Mouse (Mus musculus) kidney, embryonic 15.5 days (tissue): ENCODE measurements around the gene Fanca. TPM values are rescaled to one million over a fixed set of nuclear protein-coding genes. Genes with fewer than 3 reads are reported as not detected.
"Not testable (repeated sequence)": the region's sequence is repeated elsewhere in the genome, so short reads cannot be mapped to it uniquely, and the experiment has no call there.

Experiments
- ATAC-seq: fragments of 200-750 bp; cut with Nextera tagmentation; replicated peaks from 2 replicates; pipeline ENCODE4 v1.8.0; 2017; ENCODE audit warnings: moderate TSS enrichment; ENCODE audit not compliant: low FRiP score
- H3K27ac ChIP-seq: fragments of 300-500 bp; sonication (generic); 2 replicates; pipeline ENCODE4 v1.5.1; 2015; ENCODE audit warnings: mild to moderate bottlenecking, inconsistent platforms
- H3K27me3 ChIP-seq: fragments of 300-500 bp; sonication (generic); 2 replicates; pipeline ENCODE4 v1.6.1; 2015; ENCODE audit warnings: inconsistent platforms
- H3K36me3 ChIP-seq: fragments of 300-500 bp; sonication (generic); 2 replicates; pipeline ENCODE4 v1.6.1; 2015; ENCODE audit warnings: inconsistent platforms
- H3K4me1 ChIP-seq: fragments of 300-500 bp; sonication (generic); 2 replicates; pipeline ENCODE4 v1.6.1; 2015; ENCODE audit warnings: inconsistent platforms
- H3K4me2 ChIP-seq: fragments of 300-500 bp; sonication (generic); 2 replicates; pipeline ENCODE4 v1.6.1; 2015; ENCODE audit warnings: moderate library complexity, mild to moderate bottlenecking, inconsistent platforms
- H3K4me3 ChIP-seq: fragments of 300-500 bp; sonication (generic); replicated peaks from 2 replicates; pipeline ENCODE4 v1.5.1; 2015; ENCODE audit warnings: mild to moderate bottlenecking, inconsistent platforms
- H3K9ac ChIP-seq: fragments of 300-500 bp; sonication (generic); 2 replicates; pipeline ENCODE4 v1.6.1; 2015; ENCODE audit warnings: mild to moderate bottlenecking, inconsistent platforms
- H3K9me3 ChIP-seq: fragments of 300-500 bp; sonication (generic); replicated peaks from 2 replicates; pipeline ENCODE4 v1.6.1; 2016; ENCODE audit warnings: inconsistent platforms
- WGBS: fragments of 180-500 bp; shearing (Covaris S2); methylation state at CpG from one replicate; pipeline ENCODE4 v1.1.7; 2015; ENCODE audit warnings: mixed read lengths; 5-methylcytosine and 5-hydroxymethylcytosine counted together
- polyA plus RNA-seq: library from polyadenylated mRNA; unstranded; fragments of >200 nt; fragmentation: Nextera tagmentation; extraction: Ambion mirVana; gene quantifications from 2 replicates; pipeline ENCODE4 v1.2.1, GENCODE M21; 2015

The Fanca gene
- polyA plus RNA-seq, 1 experiment from 2014 or later: 45.2 TPM

DNA sequence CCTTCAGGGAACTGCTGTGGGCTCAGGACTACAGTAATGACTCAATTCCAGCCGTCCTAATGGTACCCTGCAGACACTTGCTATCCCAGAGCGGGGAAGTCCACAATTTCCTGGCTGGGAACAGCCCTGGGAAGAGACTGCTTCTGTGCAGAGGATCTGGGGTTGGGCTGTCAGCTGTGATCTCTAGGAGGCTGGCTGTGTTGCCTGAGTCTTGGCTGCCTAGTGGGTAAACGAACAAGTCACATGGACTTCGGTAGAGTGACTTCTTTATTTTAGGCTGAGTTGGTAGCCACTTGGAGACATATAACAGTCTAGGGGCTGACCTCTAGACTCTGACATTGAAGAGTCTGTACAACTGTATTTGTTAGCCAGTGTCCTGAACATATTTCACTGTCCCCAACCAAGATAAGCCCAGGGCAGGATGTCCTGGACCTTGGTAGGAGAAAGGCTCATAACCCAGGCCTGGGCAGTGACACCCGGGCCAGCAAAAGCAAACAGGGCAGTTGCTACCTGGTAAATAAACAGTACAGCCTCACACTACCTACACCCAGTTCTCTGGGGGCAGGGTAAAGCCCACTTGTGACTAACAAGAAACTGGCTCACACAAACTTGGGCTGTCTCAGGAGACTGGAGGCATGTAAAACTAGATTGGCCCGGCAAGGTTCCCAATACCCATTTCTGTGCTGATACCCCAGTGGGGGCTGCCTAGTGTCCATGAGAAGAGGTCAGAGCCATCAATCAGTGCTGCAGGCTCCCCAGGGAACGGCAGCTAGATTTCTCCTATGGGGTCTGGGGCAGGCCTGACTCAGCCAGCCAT, 76.1 kb downstream of the Fanca start:
- H3K9me3 ChIP-seq: no peaks in the 10 kb centered on the region
- H3K4me2 ChIP-seq: no peak overlapping the region
- no peak overlapping the region for H3K27ac ChIP-seq
- H3K27me3 ChIP-seq: no peaks in the 10 kb centered on the region
- WGBS: 76% methylated on average over 7 of the region's 7 CpGs
- no peak overlapping the region for H3K4me3 ChIP-seq
- peaks cover 54% of the 10 kb centered on the region for H3K36me3 ChIP-seq
- ATAC-seq: no peak
- H3K4me1 ChIP-seq: no peaks in the 10 kb centered on the region
- H3K9ac ChIP-seq: no peak overlapping the region

DNA sequence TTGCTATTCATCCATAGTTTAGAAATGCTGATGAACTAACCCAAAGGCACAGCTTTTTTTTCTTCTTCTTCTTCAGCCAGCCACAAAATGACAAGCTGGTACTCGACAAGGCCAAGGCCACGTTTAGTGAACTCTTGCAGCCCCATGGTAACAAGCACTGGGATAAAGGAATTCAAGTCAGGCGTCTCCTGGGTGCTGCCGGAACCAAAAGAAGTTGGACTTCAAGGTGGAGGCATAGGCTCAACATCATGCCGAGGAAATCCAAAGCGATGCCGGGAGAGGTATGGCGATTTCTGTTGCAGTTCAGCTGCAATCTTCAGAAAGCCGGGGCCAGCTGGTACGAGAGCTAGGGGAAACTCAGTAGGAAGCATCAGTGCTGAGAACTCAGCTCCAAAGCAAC, 79.0 kb downstream of the Fanca start:
- Histone ChIP-seq H3K9me3 (no peaks in the 10 kb centered on the region), H3K9ac (no peak overlapping the region), H3K36me3 (peaks cover 24% of the 10 kb centered on the region), H3K4me1 (peaks cover 23% of the 10 kb centered on the region), H3K4me2 (no peak overlapping the region), H3K27ac (no peak overlapping the region), H3K27me3 (peaks cover 12% of the 10 kb centered on the region), H3K4me3 (no peak overlapping the region)
- WGBS: 89% methylated on average over 10 of the region's 10 CpGs
- no peak for ATAC-seq

DNA sequence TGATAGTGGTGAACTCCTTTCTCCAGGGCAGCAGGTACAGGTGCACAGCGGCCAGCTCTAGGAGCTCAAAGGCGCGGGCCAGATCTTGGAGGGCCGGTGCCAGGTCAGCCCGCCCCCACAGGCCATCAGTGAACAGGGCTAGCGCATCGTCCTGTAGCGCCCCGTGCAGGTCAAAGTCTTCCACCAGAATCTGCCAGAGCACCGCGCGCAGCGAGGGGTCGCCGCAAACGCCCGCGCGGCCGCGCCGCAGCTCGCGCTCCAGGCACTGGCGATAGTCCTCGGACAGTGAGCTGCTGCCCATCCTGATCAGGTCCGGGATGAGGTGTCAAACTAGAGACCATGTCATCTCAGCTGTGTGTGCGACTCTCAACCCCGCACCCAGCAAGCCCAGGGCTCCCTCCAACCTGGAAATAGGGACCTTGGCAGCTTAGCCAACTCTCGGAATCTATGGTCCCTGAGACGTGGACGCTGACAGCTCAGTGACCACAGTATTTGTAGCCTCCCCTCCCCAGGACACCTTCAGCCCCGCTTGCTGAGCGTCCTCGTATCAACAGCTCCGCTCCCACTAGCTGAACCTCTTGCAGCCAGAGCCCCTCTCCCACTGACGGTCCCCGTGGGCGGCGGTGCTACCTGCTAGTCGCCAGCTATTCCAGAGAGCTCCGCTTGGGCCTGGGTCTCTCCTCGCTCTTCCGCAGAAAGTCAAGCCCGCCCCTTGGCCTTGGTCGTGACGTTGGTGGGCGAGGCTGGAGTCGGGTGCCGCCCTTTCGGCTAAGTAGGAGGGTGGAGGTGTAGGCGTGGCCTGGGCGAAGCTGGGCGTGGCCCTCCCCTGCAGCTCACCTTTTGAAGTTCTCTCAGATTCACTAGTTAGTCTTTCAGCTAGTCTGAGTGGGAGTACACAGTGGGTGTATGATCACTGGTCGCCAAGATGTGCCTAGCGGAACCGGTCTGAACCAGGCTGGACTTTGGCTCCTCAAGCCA, 82.6 kb downstream of the Fanca start, which contains the start of gene Spata2l:
Gene Spata2l (minus strand): TSS at position 714 of the 978 bp plus-strand sequence.
- peak; percentile 89 for ATAC-seq

DNA sequence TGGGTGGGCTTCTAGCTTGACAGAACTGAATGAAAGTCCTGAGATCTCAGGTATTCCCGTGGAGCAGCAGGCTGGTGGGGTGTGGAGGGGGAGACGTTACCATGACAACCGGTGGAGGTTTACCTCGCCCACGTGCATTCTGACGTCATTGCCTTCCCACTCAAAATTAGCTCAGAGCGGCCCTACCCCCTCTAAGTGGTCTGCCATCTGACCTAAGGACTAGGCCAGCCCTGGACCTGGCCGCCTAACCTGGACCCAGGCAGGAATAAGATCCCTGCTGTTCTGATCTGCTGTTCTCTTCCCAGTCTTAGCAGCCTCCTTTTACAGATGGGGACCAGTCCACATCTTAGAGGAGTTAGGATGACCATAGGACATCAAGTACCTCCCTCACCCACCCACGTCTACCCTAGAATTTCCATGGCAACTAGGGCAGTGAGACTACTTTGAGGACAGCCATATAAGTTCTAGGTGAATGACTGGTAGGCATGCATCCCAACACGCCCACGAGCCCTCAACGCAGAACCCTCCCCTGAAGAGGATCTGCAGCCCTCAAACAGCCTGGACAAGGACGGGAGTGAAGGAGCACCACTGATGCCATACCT, 83.4 kb downstream of the Fanca start:
- H3K4me3 ChIP-seq: peak overlapping the region; percentile 61
- WGBS: 17% methylated on average over 13 of the region's 13 CpGs
- peak overlapping the region; percentile 58 for H3K9ac ChIP-seq
- peaks cover 35% of the 10 kb centered on the region for H3K4me1 ChIP-seq
- H3K9me3 ChIP-seq: no peaks in the 10 kb centered on the region
- no peak overlapping the region for H3K27ac ChIP-seq
- peak overlapping the region; percentile 88 for H3K4me2 ChIP-seq
- peaks cover 2% of the 10 kb centered on the region; the same call in 1 of the 2 replicates for H3K36me3 ChIP-seq
- peak; percentile 10; the same call in 1 of the 2 replicates for ATAC-seq
- peaks cover 28% of the 10 kb centered on the region for H3K27me3 ChIP-seq

More for the DNA sequence above, 82.6 kb downstream of the Fanca start, which contains the start of gene Spata2l:
- peak within 1 kb of the TSS; percentile 61 for H3K4me3 ChIP-seq
- peak within 1 kb of the TSS; percentile 58 for H3K9ac ChIP-seq
- peaks cover 35% of the 10 kb centered on the region for H3K4me1 ChIP-seq
- under 1% methylated on average over 57 of the region's 57 CpGs for WGBS
- peak within 1 kb of the TSS; percentile 88 for H3K4me2 ChIP-seq
- peaks cover 28% of the 10 kb centered on the region for H3K27me3 ChIP-seq
- peak within 1 kb of the TSS; percentile 33; the same call in 1 of the 2 replicates for H3K27ac ChIP-seq
- H3K9me3 ChIP-seq: no peaks in the 10 kb centered on the region
- no peaks in the 10 kb centered on the region for H3K36me3 ChIP-seq

DNA sequence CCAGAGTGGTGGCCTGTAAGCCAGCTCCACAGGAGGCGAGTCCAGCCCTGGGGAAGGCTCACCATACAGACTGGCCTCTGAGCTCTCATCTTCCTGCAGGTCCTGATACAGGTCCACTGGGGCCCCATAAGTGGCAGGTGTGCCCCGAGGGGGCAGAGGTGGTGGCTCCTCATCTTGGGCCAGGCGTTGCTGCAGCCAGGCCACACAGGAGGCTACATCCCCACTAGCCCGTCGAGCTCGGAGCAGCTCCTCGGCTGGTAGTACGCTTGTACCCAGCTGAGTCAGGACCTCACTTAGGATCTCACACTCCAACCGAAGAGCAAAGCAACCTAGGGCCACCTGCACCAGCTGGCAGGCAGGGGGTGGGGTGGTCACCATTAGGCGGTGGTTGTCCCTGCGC, 84.6 kb downstream of the Fanca start:
- WGBS: 75% methylated on average over 11 of the region's 11 CpGs
- no peak overlapping the region for H3K4me3 ChIP-seq
- no peak overlapping the region for H3K27ac ChIP-seq
- H3K4me1 ChIP-seq: peaks cover 35% of the 10 kb centered on the region
- no peak for ATAC-seq
- H3K27me3 ChIP-seq: peaks cover 28% of the 10 kb centered on the region
- H3K9ac ChIP-seq: no peak overlapping the region
- no peaks in the 10 kb centered on the region for H3K9me3 ChIP-seq
- peaks cover 13% of the 10 kb centered on the region for H3K36me3 ChIP-seq
- H3K4me2 ChIP-seq: no peak overlapping the region

DNA sequence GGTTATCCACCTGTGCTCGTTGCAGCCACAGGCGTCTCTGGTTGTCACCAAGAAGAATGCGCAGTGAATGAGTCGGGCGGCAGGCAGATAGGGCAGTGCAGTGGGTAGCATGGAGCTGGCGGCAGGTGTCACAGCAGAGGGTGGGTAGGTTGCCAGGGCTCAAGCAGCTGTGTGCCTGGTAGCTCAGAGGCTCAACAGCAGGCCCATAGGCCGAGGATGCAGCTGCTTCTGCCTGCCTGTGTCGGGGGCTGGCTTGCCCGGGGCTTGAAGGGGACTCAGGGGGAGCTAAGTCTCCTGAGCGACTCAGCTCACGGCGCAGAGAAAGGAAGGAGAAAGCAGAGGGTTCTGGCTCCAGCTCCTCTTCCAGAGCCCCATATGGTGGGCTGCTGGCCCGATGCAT, 85.1 kb downstream of the Fanca start:
- no peak for ATAC-seq
- 61% methylated on average over 13 of the region's 13 CpGs for WGBS
- H3K27me3 ChIP-seq: peaks cover 28% of the 10 kb centered on the region

DNA sequence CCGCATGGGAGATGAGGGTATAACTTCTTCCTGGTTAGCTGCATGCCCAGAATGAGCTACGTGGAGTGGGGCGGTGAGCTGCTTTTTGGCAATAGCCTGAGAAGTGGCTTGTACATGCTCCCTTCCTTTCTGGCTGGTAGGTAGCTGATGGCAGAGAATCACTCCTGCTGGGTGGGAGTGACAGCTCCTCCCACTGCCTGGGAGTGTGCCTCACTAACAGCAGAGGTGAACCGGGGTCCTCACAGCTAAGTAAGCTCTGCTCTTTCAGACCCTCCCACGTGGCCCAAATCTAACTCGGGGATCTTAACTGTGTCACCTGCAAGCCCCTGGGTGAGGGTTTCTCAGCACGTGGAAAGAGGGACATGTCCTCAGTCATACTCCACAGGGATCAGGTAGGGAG, 85.8 kb downstream of the Fanca start:
- Histone ChIP-seq H3K27me3 (peaks cover 28% of the 10 kb centered on the region), H3K9me3 (no peaks in the 10 kb centered on the region), H3K4me2 (no peak overlapping the region), H3K9ac (no peak overlapping the region), H3K4me3 (no peak overlapping the region), H3K27ac (no peak overlapping the region), H3K4me1 (peaks cover 35% of the 10 kb centered on the region), H3K36me3 (peaks cover 25% of the 10 kb centered on the region)
- no peak for ATAC-seq
- 19% methylated on average over 7 of the region's 7 CpGs for WGBS

More for the DNA sequence above, 85.1 kb downstream of the Fanca start:
- Histone ChIP-seq H3K4me2 (no peak overlapping the region), H3K27ac (no peak overlapping the region), H3K9me3 (no peaks in the 10 kb centered on the region), H3K4me3 (no peak overlapping the region), H3K4me1 (peaks cover 35% of the 10 kb centered on the region), H3K9ac (no peak overlapping the region), H3K36me3 (peaks cover 18% of the 10 kb centered on the region)

DNA sequence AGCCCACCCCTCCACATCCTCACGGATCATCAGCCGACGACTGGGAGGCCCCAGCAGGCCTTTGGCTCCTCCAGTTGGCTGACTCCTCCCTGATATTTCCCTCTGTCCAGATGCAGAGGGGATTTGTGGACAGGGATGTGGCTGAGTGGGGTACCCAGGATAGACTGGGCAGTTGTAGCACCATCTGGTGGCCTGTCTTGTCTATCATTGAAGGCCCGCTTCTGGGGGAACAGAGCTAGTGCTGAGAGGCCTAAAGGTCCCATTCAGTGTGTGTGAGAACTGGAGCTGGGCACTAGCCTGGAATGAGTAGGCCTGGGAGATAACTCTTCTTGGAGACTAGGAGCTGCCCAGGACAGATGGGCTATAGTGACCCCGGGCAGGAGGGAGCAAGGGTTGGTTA, 86.6 kb downstream of the Fanca start:
- no peak overlapping the region for H3K4me3 ChIP-seq
- peaks cover 33% of the 10 kb centered on the region for H3K36me3 ChIP-seq
- H3K9me3 ChIP-seq: no peaks in the 10 kb centered on the region
- 44% methylated on average over 5 of the region's 5 CpGs for whole genome bisulfite sequencing
- peaks cover 35% of the 10 kb centered on the region for H3K4me1 ChIP-seq
- no peak overlapping the region for H3K27ac ChIP-seq
- peaks cover 28% of the 10 kb centered on the region for H3K27me3 ChIP-seq
- H3K9ac ChIP-seq: no peak overlapping the region
- no peak overlapping the region for H3K4me2 ChIP-seq
- ATAC-seq: no peak

DNA sequence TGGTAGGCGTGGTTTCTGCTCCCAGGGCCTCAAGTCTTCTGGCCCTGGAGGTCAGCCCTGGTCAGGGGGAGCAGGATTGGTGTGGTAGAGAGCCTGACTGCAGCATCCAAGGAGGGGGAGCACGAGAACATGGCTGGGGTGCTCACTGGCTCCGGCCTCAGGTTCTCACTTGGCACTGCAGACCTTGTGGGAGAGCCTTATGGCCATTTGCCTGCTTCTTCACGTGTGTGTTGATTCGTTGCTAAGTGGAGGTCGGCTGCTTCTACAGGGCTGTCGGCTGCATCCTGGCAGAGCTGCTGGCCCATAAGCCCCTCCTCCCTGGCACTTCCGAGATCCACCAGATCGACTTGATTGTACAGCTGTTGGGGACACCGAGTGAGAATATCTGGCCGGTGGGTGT, 88.0 kb downstream of the Fanca start:
- not testable (repeated sequence) for H3K4me3 ChIP-seq, H3K9me3 ChIP-seq, H3K9ac ChIP-seq, H3K4me2 ChIP-seq, H3K27ac ChIP-seq, ATAC-seq
- Histone ChIP-seq H3K4me1 (peaks cover 29% of the 10 kb centered on the region), H3K27me3 (peaks cover 25% of the 10 kb centered on the region), H3K36me3 (peaks cover 37% of the 10 kb centered on the region)
- 88% methylated on average over 11 of the region's 11 CpGs for WGBS

DNA sequence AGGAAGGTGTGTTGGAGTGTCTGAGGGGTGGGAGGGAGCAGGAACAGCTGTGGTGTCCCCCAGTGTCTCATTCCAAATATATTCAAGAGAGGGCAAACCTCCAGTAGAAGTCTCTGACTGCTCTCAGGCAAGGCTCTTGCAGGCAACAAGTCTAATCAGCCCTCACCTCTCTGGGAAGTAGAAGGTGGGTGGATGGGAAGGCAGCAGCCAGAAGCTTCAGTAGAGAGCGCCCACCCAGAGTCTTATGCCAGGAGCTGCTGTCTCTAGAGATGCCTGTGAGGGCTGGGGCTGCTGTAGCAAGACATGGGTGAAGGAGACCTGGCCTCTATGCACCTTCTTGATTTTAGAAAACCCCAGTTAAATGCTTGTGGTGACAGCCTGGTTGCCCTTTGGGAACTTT, 90.0 kb downstream of the Fanca start:
- Histone ChIP-seq H3K27me3 (peaks cover 7% of the 10 kb centered on the region), H3K4me2 (no peak overlapping the region), H3K4me3 (no peak overlapping the region), H3K9ac (no peak overlapping the region), H3K4me1 (peaks cover 26% of the 10 kb centered on the region), H3K9me3 (no peaks in the 10 kb centered on the region), H3K36me3 (peaks cover 37% of the 10 kb centered on the region), H3K27ac (no peak overlapping the region)
- WGBS: 100% methylated on average over 1 of the region's 1 CpGs
- no peak for ATAC-seq

DNA sequence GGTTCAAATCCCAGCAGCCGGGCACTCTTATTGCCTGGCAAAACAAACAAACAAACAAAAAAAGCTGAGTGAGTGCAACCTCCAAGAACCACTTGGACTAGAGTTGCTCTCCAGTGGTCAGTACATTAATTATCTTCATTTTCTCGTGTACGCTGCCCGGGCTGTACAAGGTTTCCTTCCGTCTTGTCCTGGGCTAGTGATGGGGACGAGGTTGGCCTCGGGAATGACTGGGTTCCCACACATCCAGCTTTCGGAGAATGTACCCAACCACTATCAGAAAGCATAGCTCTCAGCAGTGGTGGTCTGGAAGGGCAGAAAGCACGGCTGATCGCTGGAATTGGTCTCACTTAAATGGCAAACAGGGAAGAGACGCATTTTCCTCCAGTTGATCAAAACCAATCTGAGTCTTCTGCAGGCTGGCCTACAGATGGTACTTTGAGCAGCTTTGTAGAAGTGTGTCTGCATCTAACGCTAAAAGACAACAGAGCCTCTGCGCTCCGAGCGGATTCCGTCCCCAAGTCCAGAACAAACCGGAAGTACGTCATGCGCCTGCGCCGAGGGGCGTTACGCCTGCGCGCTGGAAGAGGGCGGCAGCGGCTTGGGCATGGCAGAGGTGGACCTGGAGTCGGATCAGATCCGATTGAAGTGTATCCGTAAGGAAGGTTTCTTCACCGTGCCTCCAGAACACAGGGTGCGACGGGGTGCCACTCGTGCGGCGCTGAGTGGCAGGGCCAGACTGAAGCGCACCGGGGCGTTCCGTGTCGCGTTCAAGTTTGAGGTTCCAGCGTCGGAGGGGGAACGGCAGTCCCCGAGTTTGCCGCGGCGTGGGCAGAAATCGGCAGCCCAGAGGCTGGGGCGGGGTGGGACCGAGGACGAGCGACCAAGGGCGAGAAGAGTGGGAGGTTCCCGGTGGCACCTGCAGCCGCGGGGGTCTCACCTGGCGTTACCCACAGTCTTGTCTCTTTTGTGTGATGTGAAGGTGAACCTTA, 93.8 kb downstream of the Fanca start, which contains the start of gene Cdk10:
Gene Cdk10 (plus strand): TSS at position 565 of the 989 bp plus-strand sequence.
- no peaks in the 10 kb centered on the region for H3K9me3 ChIP-seq
- peak; percentile 90 for ATAC-seq

More for the DNA sequence above, 93.8 kb downstream of the Fanca start, which contains the start of gene Cdk10:
- Histone ChIP-seq H3K4me3 (peak within 1 kb of the TSS; percentile 73), H3K27ac (peak within 1 kb of the TSS; percentile 93), H3K36me3 (peaks cover 32% of the 10 kb centered on the region), H3K9ac (peak within 1 kb of the TSS; percentile 96), H3K4me1 (peaks cover 18% of the 10 kb centered on the region), H3K4me2 (peak within 1 kb of the TSS; percentile 95), H3K27me3 (no peaks in the 10 kb centered on the region)
- WGBS: 3% methylated on average over 59 of the region's 59 CpGs
